Mouse (Mus musculus) megakaryocyte-erythroid progenitor cell, adult 5-6 weeks (primary cell): ENCODE data around the gene Abi2. TPM values are rescaled to one million over a fixed set of nuclear protein-coding genes. Genes with fewer than 3 reads are reported as not detected.
"Not testable (repeated sequence)": the region's sequence is repeated elsewhere in the genome, so short reads cannot be mapped to it uniquely, and the experiment has no call there.

Experiments
- ATAC-seq: replicated peaks from 2 replicates; pipeline ENCODE4 v1.8.0; 2016; ENCODE audit warnings: mild to moderate bottlenecking, inconsistent platforms; ENCODE audit not compliant: severe bottlenecking, poor library complexity, low FRiP score, low TSS enrichment
- total RNA-seq, 2 experiments: library from RNA; stranded (forward) in 1 of 2; stranded (reverse) in 1 of 2; fragments of 200-1000, 215-1000 nt in 1 of 2; fragments of >200 nt in 1 of 2; fragmentation: Nextera tagmentation in 1 of 2; gene quantifications; 2 replicates each; pipeline ENCODE4 v1.2.3; 2014 to 2017

Gene Abi2
- total RNA-seq (2014; fragmentation: Nextera tagmentation): 5.9 and 7.2 TPM in 2 replicates
- 7.6 and 9.7 TPM in 2 replicates for total RNA-seq (2017)

GRCm38 (mm10) chr1:60409168-60409828 lies at the start of gene Abi2:
Abi2 (plus strand) TSS chr1:60409619.
- ATAC-seq: peak; percentile 72

GRCm38 (mm10) chr1:60361626-60362025 lies 47.8 kb upstream of the Abi2 start:
- ATAC-seq: no peak

GRCm38 (mm10) chr1:60376556-60376955 lies 32.9 kb upstream of the Abi2 start:
- no peak for ATAC-seq

GRCm38 (mm10) chr1:60381910-60382309 lies 27.5 kb upstream of the Abi2 start:
- no peak for ATAC-seq

GRCm38 (mm10) chr1:60404848-60405247 lies 4.6 kb upstream of the Abi2 start:
- no peak for ATAC-seq

GRCm38 (mm10) chr1:60408501-60409167 lies 785 bp upstream of the Abi2 start:
- ATAC-seq: peak; percentile 23

- ATAC-seq: peak; percentile 32; the same call in 1 of the 2 replicates
These were observed 754 bp downstream of the Abi2 start for GRCm38 (mm10) chr1:60409928-60410817.

- no peak for ATAC-seq
These were observed 7.3 kb downstream of the Abi2 start for GRCm38 (mm10) chr1:60416724-60417123.

- ATAC-seq: no peak
These were observed 14.5 kb downstream of the Abi2 start for GRCm38 (mm10) chr1:60423882-60424281.

- no peak for ATAC-seq
These were observed 18.9 kb downstream of the Abi2 start for GRCm38 (mm10) chr1:60428341-60428740.

GRCm38 (mm10) chr1:60428932-60429331 lies 19.5 kb downstream of the Abi2 start:
- peak; percentile 97 for ATAC-seq

GRCm38 (mm10) chr1:60431531-60431930 lies 22.1 kb downstream of the Abi2 start:
- no peak for ATAC-seq

- no peak for ATAC-seq
These were observed 23.1 kb downstream of the Abi2 start for GRCm38 (mm10) chr1:60432497-60432896.

- not testable (repeated sequence) for ATAC-seq
These were observed 32.0 kb downstream of the Abi2 start for GRCm38 (mm10) chr1:60441438-60441837.

GRCm38 (mm10) chr1:60447067-60447466 lies 37.6 kb downstream of the Abi2 start:
- peak; percentile 100 for ATAC-seq

GRCm38 (mm10) chr1:60449896-60450295 lies 40.5 kb downstream of the Abi2 start:
- no peak for ATAC-seq

- ATAC-seq: no peak
These were observed 51.2 kb downstream of the Abi2 start for GRCm38 (mm10) chr1:60460623-60461022.

- no peak for ATAC-seq
These were observed 60.1 kb downstream of the Abi2 start for GRCm38 (mm10) chr1:60469491-60469890.

GRCm38 (mm10) chr1:60470541-60470940 lies 61.1 kb downstream of the Abi2 start:
- ATAC-seq: no peak

GRCm38 (mm10) chr1:60481561-60481960 lies 72.1 kb downstream of the Abi2 start:
- ATAC-seq: no peak
